Mouse (Mus musculus): ENCODE results near the gene Ccdc12.

Ccdc12 gene

GRCm38 (mm10) chr9:110743456-110744323 is 87.4 kb downstream of the Ccdc12 start:
- no peak for DNase-seq (ENCODE audit: low spot score)

DNA sequence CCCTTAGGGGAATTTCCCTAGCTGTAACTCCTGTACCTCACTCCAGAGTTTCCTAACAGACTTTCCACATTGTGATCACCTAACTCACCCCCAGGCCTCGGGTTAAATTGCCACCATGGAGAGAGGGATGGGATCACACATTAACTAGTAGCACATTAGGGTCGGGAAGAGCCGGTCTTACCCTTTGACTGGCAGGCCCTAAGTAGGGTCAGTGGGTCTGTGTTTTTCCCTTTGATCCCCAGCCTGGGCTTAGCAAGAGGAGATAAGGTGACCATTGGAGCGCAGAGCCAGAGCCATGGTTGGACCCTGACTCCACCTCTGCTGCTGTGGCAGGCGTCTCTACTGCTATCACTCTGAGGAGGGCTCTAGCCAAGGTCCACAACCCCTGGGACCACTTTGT is 89.4 kb downstream of the Ccdc12 start:
- no peak for DNase-seq (ENCODE audit: low spot score)

DNA sequence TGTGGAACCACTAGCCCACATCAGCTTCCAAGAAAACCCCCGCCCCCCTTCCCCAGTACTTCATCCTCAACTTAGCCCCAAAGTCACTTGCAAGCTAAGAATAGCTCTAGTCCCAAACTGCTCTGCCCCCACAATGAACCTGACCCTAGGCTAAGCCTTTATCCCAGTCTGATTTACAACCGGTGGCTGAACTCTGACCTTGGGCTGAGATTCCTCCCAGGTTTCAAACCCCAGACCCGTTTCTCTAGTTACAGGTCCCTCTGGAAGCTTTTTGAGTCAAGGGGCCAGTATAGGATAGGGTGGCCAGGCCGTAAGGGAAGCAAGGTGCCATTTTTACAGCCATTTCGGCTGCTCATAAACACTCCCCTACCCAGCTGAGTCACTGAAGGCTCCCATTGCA is 89.9 kb downstream of the Ccdc12 start:
- DNase-seq (ENCODE audit: low spot score), result no peak

DNA sequence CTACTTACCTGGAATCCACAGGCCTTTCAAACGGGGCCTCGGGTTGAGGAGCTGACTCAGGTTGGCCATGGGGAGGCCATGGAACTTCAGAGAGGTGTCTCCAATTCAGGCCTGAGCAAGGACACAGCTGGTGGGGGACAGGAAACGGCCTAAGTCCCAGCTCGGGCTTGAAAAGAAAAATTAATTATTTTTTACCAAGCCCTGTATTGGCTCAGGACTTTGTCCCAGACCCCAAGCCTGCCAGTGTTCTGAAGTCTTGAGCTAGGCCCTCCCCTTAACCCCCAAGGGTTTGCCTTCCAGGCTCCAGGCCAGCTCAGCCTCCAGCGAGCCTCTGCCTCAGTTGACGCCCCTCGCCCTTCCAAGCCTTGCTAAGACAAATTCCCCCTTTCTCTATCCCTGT is 90.7 kb downstream of the Ccdc12 start, which contains the start of gene Pth1r:
Gene Pth1r (minus strand): TSS at position 185 of the 400 bp plus-strand sequence.
- no peak for DNase-seq (ENCODE audit: low spot score)

- no peak for DNase-seq (ENCODE audit: low spot score)
Measured at GRCm38 (mm10) chr9:110748451-110748850, 92.1 kb downstream of the Ccdc12 start.

DNA sequence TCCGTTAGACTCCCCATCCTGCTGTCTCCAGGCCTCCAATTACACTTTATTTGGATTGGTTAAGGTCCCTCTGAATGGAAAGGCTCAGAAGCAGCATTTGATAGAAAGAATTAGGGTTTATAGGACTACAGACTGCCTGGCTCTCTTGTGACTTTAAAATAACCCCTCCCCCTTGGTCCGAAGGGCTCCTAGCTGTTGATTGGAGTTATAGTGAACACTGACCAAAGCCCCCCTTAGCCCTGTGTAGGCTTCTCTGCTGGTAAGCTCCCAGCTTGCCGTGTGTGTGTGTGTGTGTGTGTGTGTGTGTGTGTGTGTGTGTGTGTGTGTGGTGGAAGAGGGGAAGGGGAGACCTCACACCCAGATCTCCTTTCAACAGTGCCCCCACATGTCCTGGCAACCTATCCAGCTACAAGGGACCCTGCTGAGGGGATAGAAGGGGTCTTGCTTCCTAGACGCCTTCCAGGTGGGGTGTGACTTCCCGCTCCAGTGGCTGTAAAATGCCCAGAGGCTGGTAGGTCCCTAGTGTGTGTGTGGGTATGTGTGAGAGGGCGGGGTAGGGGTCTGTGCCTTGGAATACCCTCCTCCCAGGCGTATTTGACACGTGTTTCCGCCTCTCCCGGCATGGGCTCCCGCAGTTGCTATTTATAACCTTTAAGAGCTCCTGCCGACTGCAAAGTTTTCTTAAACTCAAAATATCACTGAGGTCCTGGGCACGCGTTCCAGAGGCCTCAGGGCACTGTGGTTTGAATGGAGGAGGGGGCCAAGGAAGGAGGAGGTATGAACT is 94.3 kb downstream of the Ccdc12 start:
- DNase-seq (ENCODE audit: low spot score), result no peak

DNA sequence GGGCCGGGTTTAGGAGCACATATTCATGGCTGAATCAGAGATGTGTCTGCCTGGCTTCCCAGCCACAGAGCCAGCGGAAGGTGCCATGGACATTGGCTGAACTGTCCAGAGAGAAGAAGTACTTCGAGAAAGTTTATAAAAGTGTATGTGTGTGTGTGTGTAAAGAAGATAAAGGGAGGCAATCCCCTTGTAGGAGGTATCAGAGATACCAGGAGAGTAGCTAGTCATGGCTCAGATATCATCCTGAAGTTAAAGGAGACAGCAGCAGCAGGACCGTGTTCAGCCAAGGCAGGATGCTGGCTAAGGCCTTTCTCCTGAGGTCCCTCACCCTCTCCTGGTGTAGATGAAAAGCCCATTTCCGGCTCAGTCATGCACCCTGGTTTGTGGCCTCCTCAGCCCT is 95.1 kb downstream of the Ccdc12 start:
- DNase-seq (ENCODE audit: low spot score), result no peak

- no peak for DNase-seq (ENCODE audit: low spot score)
Measured at GRCm38 (mm10) chr9:110752917-110753435, 96.7 kb downstream of the Ccdc12 start.

GRCm38 (mm10) chr9:110753773-110754172 is 97.5 kb downstream of the Ccdc12 start:
- no peak for DNase-seq (ENCODE audit: low spot score)

DNA sequence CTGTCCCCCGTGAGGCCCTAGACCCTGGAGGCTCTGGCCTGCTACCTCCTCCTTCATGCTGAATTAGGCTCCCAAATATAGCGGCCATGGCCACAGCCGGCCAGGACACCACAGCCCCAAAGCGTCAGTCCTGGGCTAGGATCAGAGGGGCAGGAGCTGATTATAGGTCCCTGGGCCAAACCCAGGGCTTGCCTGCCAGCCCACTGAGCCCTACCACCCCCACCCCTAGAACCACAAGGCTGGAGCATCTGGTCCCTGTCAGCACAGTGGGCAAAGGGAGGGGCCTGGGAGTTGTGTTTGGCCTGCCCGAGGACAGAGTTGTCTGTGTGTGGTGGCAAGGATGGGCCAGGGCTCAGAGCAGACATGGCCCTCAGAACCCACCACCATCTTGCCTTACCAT is 101.5 kb downstream of the Ccdc12 start:
- DNase-seq (ENCODE audit: low spot score), result no peak

- no peak for DNase-seq (ENCODE audit: low spot score)
Measured at GRCm38 (mm10) chr9:110758605-110759004, 102.3 kb downstream of the Ccdc12 start.

- no peak for DNase-seq (ENCODE audit: low spot score)
Measured at GRCm38 (mm10) chr9:110759265-110759664, 103.0 kb downstream of the Ccdc12 start.

DNA sequence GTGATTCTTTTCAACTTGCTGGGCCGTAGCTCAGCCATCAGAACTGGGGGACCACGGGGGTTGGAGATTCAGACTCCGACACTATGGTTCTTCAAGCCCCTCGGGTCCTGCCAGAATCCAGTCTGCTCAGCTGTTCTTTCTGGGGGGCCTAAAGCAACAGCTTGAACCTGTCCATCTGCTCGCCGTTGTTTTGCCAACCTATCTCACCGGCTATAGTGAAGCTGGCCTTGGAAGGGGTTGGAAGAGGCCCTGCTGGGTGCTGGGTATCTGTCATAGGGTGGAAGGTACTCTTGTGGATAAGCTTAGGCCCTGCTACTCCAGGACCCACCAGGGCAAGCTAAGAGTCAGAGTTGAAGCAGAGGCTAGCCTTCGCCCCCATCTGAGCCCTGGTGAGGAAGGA is 104.6 kb downstream of the Ccdc12 start:
- DNase-seq (ENCODE audit: low spot score), result no peak

Measured in c-Kit-positive CD71-positive TER-119-positive erythroid progenitor cells, embryonic 14.5 days (primary cell).